Mouse (Mus musculus) adrenal gland, postnatal 4 days (tissue): ENCODE measurements around the gene Tex12. TPM values are rescaled to one million over a fixed set of nuclear protein-coding genes. Genes with fewer than 3 reads are reported as not detected.

Experiments used
- DNase-seq, 2 experiments: peaks; one replicate each; pipeline ENCODE4 v3.0.0; 2021 to 2022; ENCODE audit warnings: low spot score in 2 of 2, mixed read lengths in 2 of 2
- total RNA-seq, 2 experiments: library from RNA; stranded (reverse); gene quantifications; 2 replicates each; pipeline ENCODE4 v1.2.3; 2021

Gene Tex12
- total RNA-seq, 2 experiments from 2014 or later = not detected

GRCm38 (mm10) chr9:50561918-50562360 lies 814 bp upstream of the Tex12 start:
- DNase-seq = no peak

GRCm38 (mm10) chr9:50555094-50555446 lies 6.1 kb downstream of the Tex12 start, which contains the start of gene Bco2:
TSS of gene Bco2 (minus strand) at chr9:50555181.
- no peak for DNase-seq

- no peak for DNase-seq
These were observed 6.7 kb downstream of the Tex12 start, which contains the start of gene Il18 for GRCm38 (mm10) chr9:50554241-50555093. TSS of gene Il18 (plus strand) at chr9:50554827.

- DNase-seq = no peak
These were observed 7.6 kb downstream of the Tex12 start for GRCm38 (mm10) chr9:50553547-50553946.

GRCm38 (mm10) chr9:50552206-50552605 lies 8.9 kb downstream of the Tex12 start:
- DNase-seq = no peak

- DNase-seq = no peak
These were observed 12.2 kb downstream of the Tex12 start for GRCm38 (mm10) chr9:50548936-50549335.

GRCm38 (mm10) chr9:50547859-50548478 lies 13.2 kb downstream of the Tex12 start:
- DNase-seq = no peak

- no peak for DNase-seq
These were observed 18.7 kb downstream of the Tex12 start for GRCm38 (mm10) chr9:50542401-50542800.

- no peak for DNase-seq
These were observed 21.0 kb downstream of the Tex12 start for GRCm38 (mm10) chr9:50540170-50540569.

- no peak for DNase-seq
These were observed 23.8 kb downstream of the Tex12 start for GRCm38 (mm10) chr9:50537295-50537694.

- DNase-seq = no peak
These were observed 24.5 kb downstream of the Tex12 start for GRCm38 (mm10) chr9:50536603-50537135.

- no peak for DNase-seq
These were observed 25.2 kb downstream of the Tex12 start for GRCm38 (mm10) chr9:50535930-50536329.

GRCm38 (mm10) chr9:50533791-50534190 lies 27.3 kb downstream of the Tex12 start:
- DNase-seq = no peak

GRCm38 (mm10) chr9:50533328-50533727 lies 27.8 kb downstream of the Tex12 start:
- DNase-seq = no peak

GRCm38 (mm10) chr9:50530890-50531289 lies 30.2 kb downstream of the Tex12 start:
- no peak for DNase-seq

GRCm38 (mm10) chr9:50528293-50528892 lies 32.7 kb downstream of the Tex12 start, which contains the start of gene Pts:
TSS of gene Pts (minus strand) at chr9:50528724.
- peak; percentile 89 to 98 for DNase-seq

- DNase-seq = no peak
These were observed 33.3 kb downstream of the Tex12 start for GRCm38 (mm10) chr9:50527860-50528259.

- no peak for DNase-seq
These were observed 35.5 kb downstream of the Tex12 start for GRCm38 (mm10) chr9:50525585-50525984.

GRCm38 (mm10) chr9:50524936-50525335 lies 36.2 kb downstream of the Tex12 start:
- no peak for DNase-seq

GRCm38 (mm10) chr9:50522574-50522973 lies 38.6 kb downstream of the Tex12 start:
- no peak for DNase-seq

GRCm38 (mm10) chr9:50521562-50521961 lies 39.6 kb downstream of the Tex12 start:
- no peak for DNase-seq

- no peak for DNase-seq
These were observed 40.4 kb downstream of the Tex12 start for GRCm38 (mm10) chr9:50520748-50521147.
